Mouse (Mus musculus): ENCODE measurements around the gene Zc3h7b.

DNA sequence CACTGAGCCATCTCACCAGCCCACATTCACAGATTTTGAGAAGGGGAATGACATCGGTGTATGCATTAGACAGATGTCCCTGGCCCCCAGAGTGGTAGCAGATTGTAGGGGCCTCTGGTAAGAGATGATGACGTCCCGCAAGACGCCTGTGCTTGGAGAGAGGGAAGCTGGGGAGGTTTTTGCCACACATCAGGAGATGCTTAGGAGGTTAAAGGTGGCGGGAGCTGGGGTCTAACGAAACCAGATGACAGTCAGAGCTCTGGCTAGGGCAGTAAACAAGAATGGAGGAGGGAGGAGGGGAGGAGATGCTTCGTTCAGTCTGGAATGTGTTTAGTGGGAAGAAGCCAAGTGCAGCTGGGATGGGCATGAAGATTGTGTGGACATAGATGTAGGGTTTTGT lies 16.5 kb downstream of the Zc3h7b start:
- TF ChIP-seq CTCF (IDR thresholded peaks at IDR 0.05) (no peak), EP300 (IDR thresholded peaks at IDR 0.05; ENCODE audit: insufficient read depth, low read depth, low read length) (no peak)

Data from heart, adult 2 months (tissue).